Mouse (Mus musculus): Measurements from ENCODE around the gene Tubb2b. TPM values are rescaled to one million over a fixed set of nuclear protein-coding genes. Genes with fewer than 3 reads are reported as not detected.

Gene Tubb2b
- polyA plus RNA-seq, 1 experiment from 2014 or later = 19.7 TPM

DNA sequence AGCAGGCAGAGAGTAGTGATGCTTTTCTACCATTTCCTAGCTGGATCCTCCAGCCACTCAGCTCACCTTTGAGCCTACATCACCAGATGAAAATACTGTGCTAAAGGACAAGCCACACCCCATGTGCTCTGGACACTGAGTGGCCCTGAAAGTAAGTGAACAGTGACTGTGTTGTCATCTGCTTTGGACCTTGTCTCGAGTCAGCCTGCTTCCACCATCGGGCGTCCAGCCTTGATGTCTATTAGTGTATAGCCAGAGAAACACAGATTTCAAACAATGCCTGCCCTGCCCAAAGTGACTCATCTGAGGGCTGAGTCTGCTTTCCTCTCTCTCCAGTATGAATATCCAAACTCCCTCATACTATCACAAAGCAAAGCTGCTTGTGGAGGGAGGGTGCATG, 50.5 kb downstream of the Tubb2b start:
- H3K27ac ChIP-seq = no peak overlapping the region
- H3K27me3 ChIP-seq = no peaks in the 10 kb centered on the region
- H3K9me3 ChIP-seq = no peaks in the 10 kb centered on the region
- H3K36me3 ChIP-seq = no peaks in the 10 kb centered on the region
- H3K4me3 ChIP-seq = no peak overlapping the region
- no peak for ATAC-seq (ENCODE audit: borderline replicate concordance, extremely low read depth, low FRiP score, low TSS enrichment)
- peaks cover 25% of the 10 kb centered on the region for H3K4me1 ChIP-seq
- H3K4me2 ChIP-seq = no peak overlapping the region
- 74% methylated on average over 3 of the region's 3 CpGs for WGBS
- no peak overlapping the region for H3K9ac ChIP-seq

DNA sequence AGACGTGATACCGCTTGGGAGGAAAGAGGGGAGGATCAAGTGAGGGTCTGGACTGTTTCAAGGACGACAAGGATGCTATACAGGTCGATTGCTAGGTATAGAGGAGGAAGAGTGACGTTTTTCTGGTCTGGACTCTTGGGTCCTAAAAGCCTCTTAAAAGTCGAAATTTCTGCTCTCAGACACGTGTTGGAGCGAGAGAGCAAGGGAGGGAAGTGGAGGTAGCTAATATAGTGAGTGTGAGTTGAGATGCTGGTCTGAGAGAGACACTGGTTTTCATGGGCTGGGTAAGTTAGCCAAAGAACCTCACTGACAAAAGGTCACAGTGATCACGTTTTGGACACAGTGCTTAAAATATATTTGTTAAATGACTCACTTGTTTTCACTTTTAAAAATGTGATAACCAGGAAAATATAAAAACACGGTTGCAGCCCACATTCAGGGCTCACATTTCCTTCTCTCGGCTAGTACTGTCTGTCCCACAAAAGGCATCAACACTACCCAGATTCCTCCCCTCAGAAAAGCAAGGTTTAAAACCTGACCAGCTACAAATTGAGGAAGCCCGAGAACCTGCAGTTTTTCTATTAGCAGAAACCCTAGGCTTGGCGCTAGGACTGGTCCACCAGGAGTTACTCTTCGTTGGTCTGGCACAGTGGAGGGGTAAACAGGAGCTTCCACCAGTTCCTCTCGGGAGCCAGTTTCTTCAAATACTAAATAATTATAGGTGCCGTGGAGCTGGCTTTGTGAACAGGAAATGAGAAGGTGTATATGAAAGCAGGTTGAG, 51.6 kb downstream of the Tubb2b start:
- WGBS = 36% methylated on average over 16 of the region's 16 CpGs
- ATAC-seq (ENCODE audit: borderline replicate concordance, extremely low read depth, low FRiP score, low TSS enrichment) = peak; percentile 5; the same call in 1 of the 2 replicates

DNA sequence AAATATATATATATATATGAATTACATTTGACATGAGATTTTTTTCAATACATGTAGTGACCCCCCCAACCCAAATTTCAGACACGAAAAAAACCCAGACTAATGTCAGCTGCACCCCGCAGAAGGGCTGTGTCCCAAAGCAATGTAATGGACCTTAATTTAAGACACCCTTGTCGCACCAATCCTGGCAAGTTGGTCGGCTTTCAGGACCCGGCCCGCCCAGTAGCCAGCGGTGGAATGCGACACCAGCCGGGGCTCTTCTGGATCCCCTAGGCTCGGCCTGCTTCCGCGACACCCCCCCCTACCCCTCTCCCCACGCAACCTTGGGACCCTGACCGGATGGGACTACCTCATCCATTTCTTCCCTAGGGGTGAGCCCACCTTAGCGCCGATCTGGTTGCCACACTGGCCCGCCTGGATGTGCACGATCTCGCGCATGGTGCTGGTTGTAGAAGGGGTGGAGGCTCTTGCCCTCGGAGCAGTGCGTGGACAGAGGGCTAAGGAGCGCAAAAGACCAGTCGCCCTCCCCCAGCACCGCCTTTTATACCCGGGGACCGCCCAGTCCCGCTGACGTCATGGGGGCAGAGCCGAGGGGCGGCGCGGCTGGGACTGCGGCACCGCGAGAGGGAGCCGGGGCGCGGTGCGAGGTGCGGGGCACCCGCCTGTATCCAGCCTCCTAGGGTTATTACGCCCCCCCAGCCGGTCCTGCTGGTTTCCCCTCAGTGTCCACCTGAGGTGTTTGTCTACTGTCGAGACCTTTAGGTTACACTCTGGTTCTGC, 52.6 kb downstream of the Tubb2b start, which contains the start of gene Tubb2a:
Gene Tubb2a, minus strand, starts transcription at position 516 of the 780 bp plus-strand sequence.
- H3K4me3 ChIP-seq = peak within 1 kb of the TSS; percentile 67
- peak within 1 kb of the TSS; percentile 55 for H3K27ac ChIP-seq
- H3K4me1 ChIP-seq = peaks cover 16% of the 10 kb centered on the region
- peak within 1 kb of the TSS; percentile 88 for H3K4me2 ChIP-seq
- no peaks in the 10 kb centered on the region for H3K9me3 ChIP-seq
- ATAC-seq (ENCODE audit: borderline replicate concordance, extremely low read depth, low FRiP score, low TSS enrichment) = peak; percentile 90
- H3K9ac ChIP-seq = peak within 1 kb of the TSS; percentile 64
- under 1% methylated on average over 45 of the region's 45 CpGs for WGBS
- H3K27me3 ChIP-seq = no peaks in the 10 kb centered on the region
- 0 out of 2 replicates have a peak, but pooled peaks cover 4% of the 10 kb centered on the region for H3K36me3 ChIP-seq

More for the DNA sequence above, 51.6 kb downstream of the Tubb2b start:
- Histone ChIP-seq H3K9me3 (no peaks in the 10 kb centered on the region), H3K36me3 (0 out of 2 replicates have a peak, but pooled peaks cover under 1% of the 10 kb centered on the region), H3K4me2 (peak overlapping the region; percentile 88), H3K27me3 (no peaks in the 10 kb centered on the region), H3K4me3 (peak overlapping the region; percentile 67), H3K27ac (no peak overlapping the region), H3K9ac (peak overlapping the region; percentile 64), H3K4me1 (peaks cover 16% of the 10 kb centered on the region)

Other genes with a start within 250 kb of the Tubb2b start
- gene Serpinb6c, start 224.8 kb downstream of the Tubb2b start, polyA plus RNA-seq (2015; fragmentation: Nextera tagmentation; extraction: Ambion mirVana) = 0.15 and 0.16 TPM in 2 replicates
- 29.1 and 29.4 TPM in 2 replicates for gene Nqo2, start 165.8 kb downstream of the Tubb2b start, polyA plus RNA-seq (2015; fragmentation: Nextera tagmentation; extraction: Ambion mirVana)
- gene Ripk1, start 128.1 kb downstream of the Tubb2b start, polyA plus RNA-seq (2015; fragmentation: Nextera tagmentation; extraction: Ambion mirVana) = 22.2 and 22.3 TPM in 2 replicates
- 60.2 and 66.6 TPM in 2 replicates for gene Serpinb6a, start 127.7 kb downstream of the Tubb2b start, polyA plus RNA-seq (2015; fragmentation: Nextera tagmentation; extraction: Ambion mirVana)
- gene Bphl, start 92.9 kb downstream of the Tubb2b start, polyA plus RNA-seq (2015; fragmentation: Nextera tagmentation; extraction: Ambion mirVana) = 57.3 and 59.0 TPM in 2 replicates
- 180 and 197 TPM in 2 replicates for gene Tubb2a, start 52.5 kb downstream of the Tubb2b start, polyA plus RNA-seq (2015; fragmentation: Nextera tagmentation; extraction: Ambion mirVana)
- 64.3 and 72.7 TPM in 2 replicates for gene Psmg4, start 32.5 kb upstream of the Tubb2b start, polyA plus RNA-seq (2015; fragmentation: Nextera tagmentation; extraction: Ambion mirVana)
- 4.1 and 4.4 TPM in 2 replicates for gene Slc22a23, start 214.7 kb upstream of the Tubb2b start, polyA plus RNA-seq (2015; fragmentation: Nextera tagmentation; extraction: Ambion mirVana)

Measured in lung, embryonic 15.5 days (tissue).